ENCODE assay signal across 10 mouse cellular contexts in the genomic region with DNA sequence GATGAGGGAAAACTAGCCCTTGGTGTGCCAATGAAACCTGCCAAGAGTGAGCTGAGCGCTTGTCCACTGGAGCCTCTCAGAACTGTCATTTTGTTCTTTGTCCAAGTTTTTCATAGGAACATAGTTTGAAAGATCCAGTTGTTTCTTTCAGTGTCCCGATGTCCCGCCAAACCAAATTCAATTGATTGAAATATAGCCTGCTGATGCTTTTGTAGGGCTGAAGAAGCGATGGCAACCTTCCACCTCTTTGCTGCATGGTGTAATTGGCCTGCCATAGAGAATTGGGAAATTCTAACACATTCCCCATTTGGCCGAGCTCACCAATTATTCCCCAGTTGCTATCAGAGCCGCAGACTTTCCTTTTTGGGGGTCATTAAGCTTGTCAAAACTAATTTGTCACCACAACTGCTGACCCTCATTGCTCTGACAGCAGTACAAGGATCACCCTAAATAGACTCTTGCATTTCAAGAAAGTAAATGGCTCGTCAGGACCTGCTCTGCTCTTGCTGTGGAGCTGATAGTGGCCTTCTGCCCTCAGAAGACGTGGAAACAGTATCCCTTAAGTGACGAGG.
DNase-seq lines count a peak whose midpoint lies in the region; ATAC-seq and TF ChIP-seq lines count a peak whose summit lies in the region.
"Had no signal": no experiment of that assay in that cellular context is flagged by ENCODE, and none has a peak within 500 bp of the region (broad histone marks: within the 10 kb centered on the region; RNA-seq: fewer than 3 reads in every experiment).

No protein-coding gene starts in this region.

- H3K36me3 ChIP-seq in lung, postnatal 0 days (ENCODE audit: insufficient read depth, low read length), result no peaks in the 10 kb centered on the region
- no peaks in the 10 kb centered on the region for H3K36me3 ChIP-seq in forebrain, embryonic 14.5 days (ENCODE audit: control insufficient read depth, insufficient read depth, low read length)
- no peaks in the 10 kb centered on the region for H3K36me3 ChIP-seq in heart, embryonic 12.5 days
- H3K36me3 ChIP-seq: liver, embryonic 15.5 days had no signal

- TF ChIP-seq EP300 in lung, postnatal 0 days (IDR thresholded peaks at IDR 0.05), result no peak

- ATAC-seq in lung, postnatal 0 days, result no peak
- ATAC-seq in forebrain, embryonic 14.5 days, result peak; percentile 33
- no peak for ATAC-seq in heart, embryonic 12.5 days (ENCODE audit: insufficient number of reproducible peaks, low FRiP score)

- no peak overlapping the region for H3K4me3 ChIP-seq in lung, postnatal 0 days (ENCODE audit: low read depth, low read length)
- H3K4me3 ChIP-seq in forebrain, embryonic 14.5 days (ENCODE audit: low read depth, low read length), result no peak overlapping the region
- H3K4me3 ChIP-seq in heart, embryonic 12.5 days, result no peak overlapping the region
- H3K4me3 ChIP-seq: liver, embryonic 15.5 days had no signal

- no peak for TF ChIP-seq CTCF in lung, postnatal 0 days (IDR thresholded peaks at IDR 0.05)

- no peak overlapping the region for H3K4me2 ChIP-seq in lung, postnatal 0 days (replicated peaks; ENCODE audit: low read depth, low read length)
- no peak overlapping the region for H3K4me2 ChIP-seq in forebrain, embryonic 14.5 days (ENCODE audit: low read length)
- no peak overlapping the region for H3K4me2 ChIP-seq in heart, embryonic 12.5 days
- H3K4me2 ChIP-seq: liver, embryonic 15.5 days had no signal

- peak; percentile 13 to 26 for DNase-seq in cerebellum, postnatal 14 days
- no peak for DNase-seq in cerebellum, postnatal 25 days
- peak; percentile 14 for DNase-seq in lung, postnatal 0 days (ENCODE audit: low spot score)
- no peak for DNase-seq in lung, postnatal 25 days (ENCODE audit: low spot score)
- DNase-seq in forebrain, embryonic 14.5 days (ENCODE audit: low spot score), result peak; percentile 87
- DNase-seq in retina, postnatal 1 day, result peak; percentile 90
- DNase-seq in heart, adult 8-10 months (ENCODE audit: low spot score), result no peak
- DNase-seq: cerebellum, adult 11 months had no signal

- no peaks in the 10 kb centered on the region for H3K9me3 ChIP-seq in lung, postnatal 0 days (ENCODE audit: low read length)
- H3K9me3 ChIP-seq in forebrain, embryonic 14.5 days (replicated peaks; ENCODE audit: control insufficient read depth, low read length), result no peaks in the 10 kb centered on the region
- H3K9me3 ChIP-seq in heart, embryonic 12.5 days (replicated peaks), result no peaks in the 10 kb centered on the region
- H3K9me3 ChIP-seq: liver, embryonic 15.5 days had no signal

- no peak overlapping the region for H3K27ac ChIP-seq in lung, postnatal 0 days (ENCODE audit: low read length)
- no peak overlapping the region for H3K27ac ChIP-seq in forebrain, embryonic 14.5 days (ENCODE audit: low read depth, low read length)
- H3K27ac ChIP-seq in heart, embryonic 12.5 days (ENCODE audit: poor library complexity, severe bottlenecking), result no peak overlapping the region
- H3K27ac ChIP-seq: liver, embryonic 15.5 days had no signal

- no peaks in the 10 kb centered on the region for H3K27me3 ChIP-seq in lung, postnatal 0 days (replicated peaks; ENCODE audit: insufficient read depth, low read length)
- H3K27me3 ChIP-seq in forebrain, embryonic 14.5 days (replicated peaks; ENCODE audit: control insufficient read depth, insufficient read depth, low read length), result no peaks in the 10 kb centered on the region; the same call in 1 of the 2 replicates
- no peaks in the 10 kb centered on the region for H3K27me3 ChIP-seq in heart, embryonic 12.5 days (replicated peaks)
- H3K27me3 ChIP-seq: liver, embryonic 15.5 days had no signal

- H3K4me1 ChIP-seq in lung, postnatal 0 days (ENCODE audit: insufficient read depth, low read depth, low read length), result peaks cover 4% of the 10 kb centered on the region
- H3K4me1 ChIP-seq in forebrain, embryonic 14.5 days (ENCODE audit: control insufficient read depth, insufficient read depth, low read length), result peaks cover 37% of the 10 kb centered on the region
- no peaks in the 10 kb centered on the region; the same call in 1 of the 2 replicates for H3K4me1 ChIP-seq in heart, embryonic 12.5 days (replicated peaks)
- H3K4me1 ChIP-seq: liver, embryonic 15.5 days had no signal

- 58% methylated on average over 9 of the region's 9 CpGs for WGBS in lung, postnatal 0 days
- 18% methylated on average over 9 of the region's 9 CpGs for WGBS in forebrain, embryonic 14.5 days
- 62% methylated on average over 9 of the region's 9 CpGs for WGBS in heart, embryonic 12.5 days

- H3K9ac ChIP-seq in lung, postnatal 0 days (replicated peaks; ENCODE audit: low read depth), result no peak overlapping the region
- no peak overlapping the region for H3K9ac ChIP-seq in forebrain, embryonic 14.5 days (ENCODE audit: low read length)
- H3K9ac ChIP-seq in heart, embryonic 12.5 days, result no peak overlapping the region
- H3K9ac ChIP-seq: liver, embryonic 15.5 days had no signal

Comparison
In these comparisons a context has a peak if more than half of its experiments do, and no peak if none do; other contexts are left out.
1. DNase-seq: peak in cerebellum, postnatal 14 days (2 of 2), lung, postnatal 0 days (single experiment), forebrain, embryonic 14.5 days (single experiment) and retina, postnatal 1 day (single experiment); none in cerebellum, postnatal 25 days (0 of 2), lung, postnatal 25 days (single experiment) and heart, adult 8-10 months (single experiment).